Mouse (Mus musculus) midbrain, embryonic 11.5 days (tissue): ENCODE measurements at regions not wholly inside any gene's neighbourhood (a gene's known extent, or its start where the extent isn't known, plus 50 kb on each side); places are given as distances from the start of the nearest gene placed in this dataset.
"Not testable (repeated sequence)": the region's sequence is repeated elsewhere in the genome, so short reads cannot be mapped to it uniquely, and the experiment has no call there.

Experiments used
- ATAC-seq: fragments of 200-750 bp; cut with Nextera tagmentation; 2 replicates; pipeline ENCODE4 v1.8.0; 2017; ENCODE audit warnings: moderate TSS enrichment, moderate library complexity; ENCODE audit not compliant: low FRiP score
- DNase-seq: peaks from one replicate; pipeline ENCODE4 v3.0.0; 2015; ENCODE audit warnings: low spot score; ENCODE audit errors: missing footprints
- H3K27ac ChIP-seq: fragments of 300-500 bp; sonication (generic); 2 replicates; pipeline ENCODE4 v1.5.1; 2014; ENCODE audit warnings: low read depth, low read length
- H3K27me3 ChIP-seq: fragments of 300-500 bp; sonication (generic); 2 replicates; pipeline ENCODE4 v1.6.1; 2014; ENCODE audit warnings: mild to moderate bottlenecking, low read length, moderate library complexity, mixed read lengths; ENCODE audit not compliant: control insufficient read depth, insufficient read depth
- H3K36me3 ChIP-seq: fragments of 300-500 bp; sonication (generic); 2 replicates; pipeline ENCODE4 v1.6.1; 2014; ENCODE audit warnings: mild to moderate bottlenecking, low read length, moderate library complexity, mixed read lengths; ENCODE audit not compliant: control insufficient read depth, insufficient read depth
- H3K4me1 ChIP-seq: fragments of 300-500 bp; sonication (generic); 2 replicates; pipeline ENCODE4 v1.6.1; 2014; ENCODE audit warnings: low read length; ENCODE audit not compliant: control insufficient read depth, insufficient read depth
- H3K4me2 ChIP-seq: fragments of 300-500 bp; sonication (generic); 2 replicates; pipeline ENCODE4 v1.6.1; 2014; ENCODE audit warnings: mild to moderate bottlenecking, moderate library complexity
- H3K4me3 ChIP-seq: fragments of 300-500 bp; sonication (generic); 2 replicates; pipeline ENCODE4 v1.5.1; 2014; ENCODE audit warnings: low read depth, low read length
- H3K9ac ChIP-seq: fragments of 300-500 bp; sonication (generic); 2 replicates; pipeline ENCODE4 v1.6.1; 2014; ENCODE audit warnings: low read length
- H3K9me3 ChIP-seq: fragments of 300-500 bp; sonication (generic); 2 replicates; pipeline ENCODE4 v1.6.1; 2016; ENCODE audit warnings: low read length; ENCODE audit not compliant: control insufficient read depth
- WGBS: fragments of 180-500 bp; shearing (Covaris S2); extraction: QIAGEN DNeasy Blood & Tissue Kit; methylation state at CpG from one replicate; pipeline ENCODE4 v1.1.7; 2014; 5-methylcytosine and 5-hydroxymethylcytosine counted together

GRCm38 (mm10) chr14:15107795-15108321, 304.6 kb downstream of the Nek10 start:
- no peak overlapping the region for H3K4me3 ChIP-seq
- DNase-seq: no peak

GRCm38 (mm10) chr14:15119745-15120144, 316.5 kb downstream of the Nek10 start:
- no peak for DNase-seq
- 77% methylated on average over 2 of the region's 2 CpGs for WGBS
- H3K4me2 ChIP-seq: no peak overlapping the region
- no peak overlapping the region for H3K4me3 ChIP-seq
- H3K9ac ChIP-seq: no peak overlapping the region
- no peak overlapping the region for H3K27ac ChIP-seq
- no peaks in the 10 kb centered on the region for H3K4me1 ChIP-seq
- no peaks in the 10 kb centered on the region for H3K9me3 ChIP-seq
- no peaks in the 10 kb centered on the region for H3K36me3 ChIP-seq
- no peaks in the 10 kb centered on the region for H3K27me3 ChIP-seq
- ATAC-seq: no peak

More at GRCm38 (mm10) chr14:15107795-15108321, 304.6 kb downstream of the Nek10 start:
- H3K9me3 ChIP-seq: no peaks in the 10 kb centered on the region
- no peaks in the 10 kb centered on the region for H3K4me1 ChIP-seq
- ATAC-seq: no peak
- H3K4me2 ChIP-seq: no peak overlapping the region
- H3K9ac ChIP-seq: no peak overlapping the region
- 80% methylated on average over 2 of the region's 2 CpGs for WGBS
- no peaks in the 10 kb centered on the region for H3K36me3 ChIP-seq
- no peak overlapping the region for H3K27ac ChIP-seq
- no peaks in the 10 kb centered on the region for H3K27me3 ChIP-seq

GRCm38 (mm10) chr14:15128157-15128556, 310.6 kb downstream of the Lrrc3b start:
- 86% methylated on average over 3 of the region's 3 CpGs for WGBS
- no peak overlapping the region for H3K9ac ChIP-seq
- no peak for ATAC-seq
- no peak for DNase-seq
- H3K27ac ChIP-seq: no peak overlapping the region
- no peaks in the 10 kb centered on the region for H3K27me3 ChIP-seq
- no peak overlapping the region for H3K4me3 ChIP-seq
- no peaks in the 10 kb centered on the region for H3K36me3 ChIP-seq
- no peaks in the 10 kb centered on the region for H3K9me3 ChIP-seq
- H3K4me1 ChIP-seq: no peaks in the 10 kb centered on the region
- no peak overlapping the region for H3K4me2 ChIP-seq

GRCm38 (mm10) chr14:15140871-15141270, 297.9 kb downstream of the Lrrc3b start:
- not testable (repeated sequence) for H3K9me3 ChIP-seq, H3K4me3 ChIP-seq, H3K27ac ChIP-seq, H3K4me2 ChIP-seq, H3K36me3 ChIP-seq, H3K9ac ChIP-seq, H3K4me1 ChIP-seq, H3K27me3 ChIP-seq, ATAC-seq, DNase-seq
- WGBS: 82% methylated on average over 1 of the region's 1 CpGs

- Histone ChIP-seq H3K4me2 (no peak overlapping the region), H3K36me3 (no peaks in the 10 kb centered on the region), H3K27me3 (no peaks in the 10 kb centered on the region), H3K4me1 (no peaks in the 10 kb centered on the region), H3K9ac (no peak overlapping the region), H3K4me3 (no peak overlapping the region), H3K27ac (no peak overlapping the region), H3K9me3 (no peaks in the 10 kb centered on the region)
- no peak for ATAC-seq
- WGBS: 88% methylated on average over 1 of the region's 1 CpGs
- no peak for DNase-seq
These were observed 295.9 kb downstream of the Lrrc3b start for GRCm38 (mm10) chr14:15142839-15143238.

- no peaks in the 10 kb centered on the region for H3K27me3 ChIP-seq
- no peaks in the 10 kb centered on the region for H3K9me3 ChIP-seq
- WGBS: 94% methylated on average over 1 of the region's 1 CpGs
- no peaks in the 10 kb centered on the region for H3K4me1 ChIP-seq
- H3K4me3 ChIP-seq: no peak overlapping the region
- no peak overlapping the region for H3K9ac ChIP-seq
- H3K36me3 ChIP-seq: no peaks in the 10 kb centered on the region
- ATAC-seq (no peak), DNase-seq (no peak)
- no peak overlapping the region for H3K4me2 ChIP-seq
- H3K27ac ChIP-seq: no peak overlapping the region
These were observed 290.3 kb downstream of the Lrrc3b start for GRCm38 (mm10) chr14:15148516-15148915.
